Mouse (Mus musculus) spleen, adult 2 months (tissue): ENCODE results near the gene Pygm.

ENCODE experiments used
- CTCF ChIP-seq: fragments of 200-500 bp; IDR thresholded peaks from 2 replicates; pipeline ENCODE4 v1.5.1; 2011; ENCODE audit warnings: mild to moderate bottlenecking, inconsistent platforms; ENCODE audit not compliant: insufficient read depth, insufficient read length, insufficient replicate concordance; ENCODE audit errors: extremely low read depth
- POLR2A ChIP-seq: fragments of 200-500 bp; IDR thresholded peaks from 2 replicates; pipeline ENCODE4 v1.6.1; 2011; ENCODE audit warnings: low read depth, low read length, inconsistent platforms

GRCm38 (mm10) chr19:6412798-6413197 is 28.6 kb downstream of the Pygm start:
- TF ChIP-seq POLR2A: no peak
- no peak for TF ChIP-seq CTCF
